Mouse (Mus musculus): ENCODE measurements around the gene Plekhf1. TPM values are rescaled to one million over a fixed set of nuclear protein-coding genes. Genes with fewer than 3 reads are reported as not detected.

Gene Plekhf1
- total RNA-seq (2023) = 0.12 TPM

GRCm38 (mm10) chr7:38227900-38228298, at the start of gene Plekhf1:
Gene Plekhf1 (minus strand): TSS chr7:38228016.

GRCm38 (mm10) chr7:38270703-38271510, 43.1 kb upstream of the Plekhf1 start, which contains the start of gene Pop4:
Gene Pop4 (minus strand): TSS chr7:38271423.

DNA sequence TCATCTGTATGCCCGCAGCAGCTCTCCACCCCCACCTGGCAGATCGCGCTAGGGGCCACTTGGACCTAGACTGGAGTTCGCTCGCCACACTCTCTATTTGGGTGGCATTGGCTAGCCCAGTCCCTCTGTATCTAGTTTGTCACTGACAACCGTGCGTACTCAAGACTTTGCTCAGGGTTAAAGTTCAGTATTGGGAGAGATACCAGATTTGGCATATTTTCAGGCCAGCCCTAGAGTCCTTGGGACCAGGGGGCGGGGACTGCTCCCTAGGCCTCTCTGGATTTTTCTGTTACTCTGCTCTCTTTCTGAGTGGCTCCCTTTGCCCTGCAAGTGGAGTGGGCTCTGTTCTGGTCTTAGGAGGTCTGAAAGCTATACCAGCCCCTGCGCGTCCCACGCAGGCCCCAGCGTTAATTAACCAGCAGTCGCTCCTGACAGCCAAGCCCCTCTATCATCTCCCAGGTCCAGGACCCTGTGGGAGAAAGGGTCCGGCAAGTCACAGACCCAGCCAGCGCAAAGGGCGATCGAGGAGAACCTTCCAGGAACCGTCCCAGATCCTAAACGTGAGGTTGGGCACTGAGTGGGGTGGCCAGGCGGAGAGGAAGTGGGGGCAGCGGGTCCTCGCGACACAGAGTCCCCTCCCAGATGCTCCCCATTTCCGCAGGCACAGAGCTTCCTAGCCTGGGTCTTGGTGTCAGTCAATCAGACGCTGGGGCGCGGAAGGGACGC, 44.7 kb downstream of the Plekhf1 start, which contains the start of gene 1600014C10Rik:
Gene 1600014C10Rik, plus strand, starts transcription at position 256 of the 726 bp plus-strand sequence.

Other genes with a start within 250 kb of the Plekhf1 start
- gene Uri1, start 204.5 kb downstream of the Plekhf1 start, total RNA-seq (2023) = 28.8 TPM
- gene Ccne1, start 120.5 kb downstream of the Plekhf1 start, total RNA-seq (2023) = 2.5 TPM
- gene 1600014C10Rik, start 44.8 kb downstream of the Plekhf1 start, total RNA-seq (2023) = 29.1 TPM
- 46.1 TPM for gene Pop4, start 43.4 kb upstream of the Plekhf1 start, total RNA-seq (2023)